Mouse (Mus musculus): ENCODE results near the gene Hist2h2be.

- no peak for TF ChIP-seq CTCF (IDR thresholded peaks at IDR 0.05; ENCODE audit: borderline replicate concordance, extremely low read depth, insufficient read depth, insufficient read length)
- peak; percentile 58 for TF ChIP-seq POLR2A (IDR thresholded peaks at IDR 0.05; ENCODE audit: borderline replicate concordance, extremely low read depth, insufficient read depth, insufficient read length, poor library complexity, severe bottlenecking)
Measured at GRCm38 (mm10) chr3:96219661-96220130, 1.2 kb upstream of the Hist2h2be start, which contains the start of the genes Bola1 and Hist2h2ab.
